In genomic region chr16:90842164-90842563, GRCm38 (mm10) we compare ENCODE assay signal across 17 mouse cellular contexts. TPM values are rescaled to one million over a fixed set of nuclear protein-coding genes. Genes with fewer than 3 reads are reported as not detected.
A peak's percentile ranks its signal among the peaks of the same experiment; 100 is the strongest.
DNase-seq lines count a peak whose midpoint lies in the region; ATAC-seq lines count a peak whose summit lies in the region.
"Had no signal": no experiment of that assay in that cellular context is flagged by ENCODE, and none has a peak within 500 bp of the region (broad histone marks: within the 10 kb centered on the region; RNA-seq: fewer than 3 reads in every experiment).

No protein-coding gene starts in this region.

- H3K27me3 ChIP-seq in forebrain, embryonic 11.5 days (ENCODE audit: control insufficient read depth, insufficient read depth, low read length) = no peaks in the 10 kb centered on the region
- H3K27me3 ChIP-seq in forebrain, embryonic 10.5 days (ENCODE audit: poor library complexity, severe bottlenecking) = peaks cover 12% of the 10 kb centered on the region
- H3K27me3 ChIP-seq in hindbrain, embryonic 13.5 days = 0 out of 2 replicates have a peak, but pooled peaks cover 4% of the 10 kb centered on the region
- no peaks in the 10 kb centered on the region for H3K27me3 ChIP-seq in midbrain, embryonic 14.5 days (ENCODE audit: control insufficient read depth, insufficient read depth, low read length)
- no peaks in the 10 kb centered on the region for H3K27me3 ChIP-seq in kidney, embryonic 16.5 days (ENCODE audit: insufficient read depth, low read length)
- H3K27me3 ChIP-seq: Patski had no signal

- H3K4me1 ChIP-seq in forebrain, embryonic 11.5 days (replicated peaks; ENCODE audit: control insufficient read depth, insufficient read depth, low read length) = peaks cover 18% of the 10 kb centered on the region
- peaks cover 46% of the 10 kb centered on the region for H3K4me1 ChIP-seq in forebrain, embryonic 10.5 days
- peaks cover 27% of the 10 kb centered on the region for H3K4me1 ChIP-seq in hindbrain, embryonic 13.5 days (replicated peaks)
- peaks cover 17% of the 10 kb centered on the region for H3K4me1 ChIP-seq in midbrain, embryonic 14.5 days (ENCODE audit: control insufficient read depth, insufficient read depth, low read length)
- peaks cover 12% of the 10 kb centered on the region; the same call in 1 of the 2 replicates for H3K4me1 ChIP-seq in kidney, embryonic 16.5 days (ENCODE audit: insufficient read depth, low read length)
- H3K4me1 ChIP-seq: liver, embryonic 12.5 days had no signal

- no peak overlapping the region for H3K4me3 ChIP-seq in forebrain, embryonic 11.5 days (ENCODE audit: low read depth, low read length)
- no peak overlapping the region for H3K4me3 ChIP-seq in forebrain, embryonic 10.5 days
- H3K4me3 ChIP-seq in hindbrain, embryonic 13.5 days = no peak overlapping the region
- H3K4me3 ChIP-seq in midbrain, embryonic 14.5 days (replicated peaks; ENCODE audit: low read depth, low read length) = no peak overlapping the region
- H3K4me3 ChIP-seq in kidney, embryonic 16.5 days (ENCODE audit: low read length) = no peak overlapping the region
- H3K4me3 ChIP-seq: limb, embryonic 10.5 days; liver, embryonic 12.5 days had no signal

- 27% methylated on average over 9 of the region's 9 CpGs for WGBS in forebrain, embryonic 11.5 days
- WGBS in forebrain, embryonic 10.5 days = 55% methylated on average over 9 of the region's 9 CpGs
- WGBS in hindbrain, embryonic 13.5 days = 17% methylated on average over 9 of the region's 9 CpGs
- WGBS in midbrain, embryonic 14.5 days = 12% methylated on average over 9 of the region's 9 CpGs
- 55% methylated on average over 9 of the region's 9 CpGs for WGBS in kidney, embryonic 16.5 days

- H3K9me3 ChIP-seq in forebrain, embryonic 11.5 days (ENCODE audit: control insufficient read depth, low read length) = no peaks in the 10 kb centered on the region
- H3K9me3 ChIP-seq in forebrain, embryonic 10.5 days = no peaks in the 10 kb centered on the region
- no peaks in the 10 kb centered on the region for H3K9me3 ChIP-seq in hindbrain, embryonic 13.5 days
- H3K9me3 ChIP-seq in midbrain, embryonic 14.5 days (ENCODE audit: control insufficient read depth, low read length) = no peaks in the 10 kb centered on the region
- no peaks in the 10 kb centered on the region for H3K9me3 ChIP-seq in kidney, embryonic 16.5 days (ENCODE audit: low read length)
- H3K9me3 ChIP-seq: limb, embryonic 10.5 days; liver, embryonic 12.5 days had no signal

- no peaks in the 10 kb centered on the region for H3K36me3 ChIP-seq in forebrain, embryonic 11.5 days (ENCODE audit: control insufficient read depth, insufficient read depth, low read length)
- H3K36me3 ChIP-seq in forebrain, embryonic 10.5 days (replicated peaks) = no peaks in the 10 kb centered on the region
- no peaks in the 10 kb centered on the region for H3K36me3 ChIP-seq in hindbrain, embryonic 13.5 days
- H3K36me3 ChIP-seq in midbrain, embryonic 14.5 days (ENCODE audit: control insufficient read depth, insufficient read depth, low read length) = no peaks in the 10 kb centered on the region
- H3K36me3 ChIP-seq in kidney, embryonic 16.5 days (ENCODE audit: insufficient read depth, low read length) = no peaks in the 10 kb centered on the region
- H3K36me3 ChIP-seq: limb, embryonic 10.5 days; liver, embryonic 12.5 days had no signal

- H3K4me2 ChIP-seq in forebrain, embryonic 11.5 days (ENCODE audit: low read depth, low read length, severe bottlenecking) = peak overlapping the region; percentile 15; the same call in 1 of the 2 replicates
- H3K4me2 ChIP-seq in hindbrain, embryonic 13.5 days = no peak overlapping the region
- H3K4me2 ChIP-seq in midbrain, embryonic 14.5 days (ENCODE audit: low read length) = peak overlapping the region; percentile 16
- no peak overlapping the region for H3K4me2 ChIP-seq in kidney, embryonic 16.5 days (replicated peaks; ENCODE audit: low read depth, low read length)
- H3K4me2 ChIP-seq: liver, embryonic 12.5 days had no signal

- ATAC-seq in forebrain, embryonic 11.5 days (replicated peaks; ENCODE audit: low FRiP score) = peak; percentile 49
- peak; percentile 40; the same call in 1 of the 2 replicates for ATAC-seq in hindbrain, embryonic 13.5 days (ENCODE audit: low FRiP score)
- peak; percentile 31; the same call in 1 of the 2 replicates for ATAC-seq in midbrain, embryonic 14.5 days (ENCODE audit: low FRiP score, low TSS enrichment)
- ATAC-seq in kidney, embryonic 16.5 days (ENCODE audit: low FRiP score, low TSS enrichment) = no peak
- ATAC-seq: liver, embryonic 12.5 days; Patski had no signal

- H3K9ac ChIP-seq in forebrain, embryonic 11.5 days (ENCODE audit: low read length) = no peak overlapping the region
- H3K9ac ChIP-seq in hindbrain, embryonic 13.5 days = no peak overlapping the region
- no peak overlapping the region for H3K9ac ChIP-seq in midbrain, embryonic 14.5 days (replicated peaks; ENCODE audit: low read length)
- H3K9ac ChIP-seq in kidney, embryonic 16.5 days (replicated peaks; ENCODE audit: low read length) = no peak overlapping the region
- H3K9ac ChIP-seq: liver, embryonic 12.5 days had no signal

- no peak for DNase-seq in forebrain, embryonic 11.5 days (ENCODE audit: low spot score)
- DNase-seq in forebrain, embryonic 10.5 days (ENCODE audit: extremely low spot score, low spot score) = no peak
- DNase-seq in midbrain, embryonic 14.5 days = peak; percentile 71
- no peak for DNase-seq in frontal cortex, postnatal 25 days (ENCODE audit: low spot score in 2 of 2)
- DNase-seq in urinary bladder, postnatal 4 days (ENCODE audit: low spot score in 2 of 2) = no peak
- DNase-seq in ovary, postnatal 10 days (ENCODE audit: low spot score) = no peak
- DNase-seq: adrenal gland, postnatal 36 days; cerebellum, postnatal 10 days; heart, adult 18-20 months; layer of hippocampus, adult 9-11 months; thymus, postnatal 14 days had no signal

- peak overlapping the region; percentile 70 for H3K27ac ChIP-seq in forebrain, embryonic 11.5 days (ENCODE audit: low read depth, low read length)
- no peak overlapping the region for H3K27ac ChIP-seq in forebrain, embryonic 10.5 days
- peak overlapping the region; percentile 59 for H3K27ac ChIP-seq in hindbrain, embryonic 13.5 days
- peak overlapping the region; percentile 39 for H3K27ac ChIP-seq in midbrain, embryonic 14.5 days (replicated peaks; ENCODE audit: low read depth, low read length)
- no peak overlapping the region for H3K27ac ChIP-seq in kidney, embryonic 16.5 days (ENCODE audit: low read length)
- H3K27ac ChIP-seq: kidney, postnatal 0 days; limb, embryonic 10.5 days; liver, embryonic 12.5 days had no signal

RNA-seq across cellular contexts. Expression of gene Eva1c, which starts 15.6 kb away (rescaled TPM):
- polyA plus RNA-seq in forebrain, embryonic 11.5 days (2014; fragmentation: Nextera tagmentation; extraction: Ambion mirVana) = 1.6 and 1.9 TPM in 2 replicates
- polyA plus RNA-seq in forebrain, embryonic 10.5 days (2016; fragmentation: Nextera tagmentation; extraction: Ambion mirVana) = 0.33 and 0.48 TPM in 2 replicates
- polyA plus RNA-seq in hindbrain, embryonic 13.5 days (2015; fragmentation: Nextera tagmentation; extraction: Ambion mirVana) = 2.5 and 3.2 TPM in 2 replicates
- polyA plus RNA-seq in midbrain, embryonic 14.5 days (2014; fragmentation: Nextera tagmentation; extraction: Ambion mirVana) = 1.4 and 2.4 TPM in 2 replicates
- 0.64 and 0.82 TPM in 2 replicates for polyA plus RNA-seq in kidney, embryonic 16.5 days (2015; fragmentation: Nextera tagmentation; extraction: Ambion mirVana)

RNA-seq across cellular contexts. Expression of gene Urb1, which starts 32.0 kb away (rescaled TPM):
- polyA plus RNA-seq in forebrain, embryonic 11.5 days (2014; fragmentation: Nextera tagmentation; extraction: Ambion mirVana) = 14.3 and 15.6 TPM in 2 replicates
- 13.4 and 13.8 TPM in 2 replicates for polyA plus RNA-seq in forebrain, embryonic 10.5 days (2016; fragmentation: Nextera tagmentation; extraction: Ambion mirVana)
- polyA plus RNA-seq in hindbrain, embryonic 13.5 days (2015; fragmentation: Nextera tagmentation; extraction: Ambion mirVana) = 8.1 and 9.6 TPM in 2 replicates
- 9.8 and 11.6 TPM in 2 replicates for polyA plus RNA-seq in midbrain, embryonic 14.5 days (2014; fragmentation: Nextera tagmentation; extraction: Ambion mirVana)
- polyA plus RNA-seq in kidney, embryonic 16.5 days (2015; fragmentation: Nextera tagmentation; extraction: Ambion mirVana) = 8.5 and 9.6 TPM in 2 replicates

Comparison
In these comparisons a context has a peak if more than half of its experiments do, and no peak if none do; other contexts are left out.
1. H3K27ac ChIP-seq: peak in forebrain, embryonic 11.5 days (single experiment), hindbrain, embryonic 13.5 days (single experiment) and midbrain, embryonic 14.5 days (single experiment); none in forebrain, embryonic 10.5 days (single experiment) and kidney, embryonic 16.5 days (single experiment).
2. H3K4me2 ChIP-seq: peak in forebrain, embryonic 11.5 days (single experiment) and midbrain, embryonic 14.5 days (single experiment); none in hindbrain, embryonic 13.5 days (single experiment) and kidney, embryonic 16.5 days (single experiment).